Mouse (Mus musculus) c-Kit-positive CD71-negative TER-119-negative erythroid progenitor cells, embryonic 14.5 days (primary cell): Measurements from ENCODE around the gene Ccdc144b.

ENCODE experiments used
- DNase-seq: peaks from one replicate; pipeline ENCODE4 v3.0.0-alpha.2; 2013; ENCODE audit warnings: low read depth

Gene Ccdc144b

GRCm38 (mm10) chr3:36029993-36030392, 23.4 kb downstream of the Ccdc144b start:
- no peak for DNase-seq

- no peak for DNase-seq
Observed at GRCm38 (mm10) chr3:36025732-36026131, 27.6 kb downstream of the Ccdc144b start.

DNA sequence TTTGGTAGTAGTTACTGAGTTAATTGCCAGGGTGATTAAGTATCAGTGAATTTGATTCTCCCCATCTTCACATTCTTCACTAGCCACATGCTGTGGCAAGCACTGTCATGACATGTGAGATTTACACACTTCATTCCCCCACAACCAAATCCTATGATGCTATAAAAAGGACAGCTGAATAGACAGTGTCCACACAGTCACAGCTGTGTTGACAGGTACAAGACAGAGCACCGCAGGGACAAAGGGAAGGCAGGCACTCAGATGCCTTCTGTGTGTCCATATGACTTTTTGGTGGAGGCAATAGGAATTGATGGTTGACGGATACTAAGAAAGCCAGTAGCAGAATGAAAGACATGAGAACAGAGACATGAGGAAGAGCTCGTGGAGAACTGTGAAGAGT, 42.1 kb downstream of the Ccdc144b start:
- DNase-seq, result no peak

- DNase-seq, result no peak
Observed at GRCm38 (mm10) chr3:36008411-36009154, 44.8 kb downstream of the Ccdc144b start.

- no peak for DNase-seq
Observed at GRCm38 (mm10) chr3:36004028-36004895, 49.1 kb downstream of the Ccdc144b start.

DNA sequence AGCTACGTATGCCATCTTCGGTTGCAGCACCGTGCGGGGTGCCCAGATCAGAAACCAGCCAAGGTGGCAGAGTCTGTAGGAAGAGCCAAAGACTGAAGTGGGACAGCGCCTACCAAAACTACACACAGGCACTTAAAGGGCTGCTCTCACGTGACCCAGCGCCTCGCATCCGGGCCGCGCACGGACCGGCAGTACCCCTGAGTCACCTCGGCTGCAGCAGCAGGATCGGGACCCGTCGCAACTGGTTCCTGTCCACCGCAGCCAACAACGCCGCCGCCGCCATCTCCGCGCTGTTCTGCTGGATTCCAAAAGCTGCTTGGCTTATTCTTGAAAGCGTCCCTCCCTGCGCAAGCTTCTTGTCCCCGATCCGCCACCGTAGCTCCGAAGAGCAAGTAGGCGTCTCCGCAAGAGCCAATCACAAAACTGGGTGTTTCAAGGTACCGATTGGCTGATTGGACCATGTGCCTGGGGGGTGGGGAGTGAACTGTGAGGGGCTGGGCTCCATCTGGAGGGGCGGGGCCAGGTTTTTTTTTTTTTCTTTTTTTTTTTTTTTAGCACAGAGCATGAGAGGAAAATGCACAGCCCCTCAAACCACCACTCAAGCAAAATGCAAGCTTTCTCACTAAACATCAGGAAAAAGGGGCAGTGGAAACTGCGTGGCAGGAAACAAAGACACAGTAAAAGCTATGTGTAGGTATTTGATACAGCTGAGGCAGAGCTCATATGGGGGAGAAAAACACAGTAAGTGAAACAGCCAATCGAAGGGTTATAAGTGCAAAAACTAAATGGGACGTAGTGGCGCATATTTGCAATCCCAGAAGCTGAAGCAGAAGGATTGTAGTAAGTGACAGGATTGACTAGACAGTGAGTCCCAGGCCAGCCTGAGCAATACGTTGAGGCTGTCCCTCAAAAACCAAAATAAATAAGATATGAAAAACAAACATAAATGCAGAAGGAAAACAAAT, 52.8 kb downstream of the Ccdc144b start, which contains the start of gene Mccc1:
TSS of gene Mccc1 (minus strand) at position 404 of the 965 bp plus-strand sequence.
- DNase-seq, result peak; percentile 87

DNA sequence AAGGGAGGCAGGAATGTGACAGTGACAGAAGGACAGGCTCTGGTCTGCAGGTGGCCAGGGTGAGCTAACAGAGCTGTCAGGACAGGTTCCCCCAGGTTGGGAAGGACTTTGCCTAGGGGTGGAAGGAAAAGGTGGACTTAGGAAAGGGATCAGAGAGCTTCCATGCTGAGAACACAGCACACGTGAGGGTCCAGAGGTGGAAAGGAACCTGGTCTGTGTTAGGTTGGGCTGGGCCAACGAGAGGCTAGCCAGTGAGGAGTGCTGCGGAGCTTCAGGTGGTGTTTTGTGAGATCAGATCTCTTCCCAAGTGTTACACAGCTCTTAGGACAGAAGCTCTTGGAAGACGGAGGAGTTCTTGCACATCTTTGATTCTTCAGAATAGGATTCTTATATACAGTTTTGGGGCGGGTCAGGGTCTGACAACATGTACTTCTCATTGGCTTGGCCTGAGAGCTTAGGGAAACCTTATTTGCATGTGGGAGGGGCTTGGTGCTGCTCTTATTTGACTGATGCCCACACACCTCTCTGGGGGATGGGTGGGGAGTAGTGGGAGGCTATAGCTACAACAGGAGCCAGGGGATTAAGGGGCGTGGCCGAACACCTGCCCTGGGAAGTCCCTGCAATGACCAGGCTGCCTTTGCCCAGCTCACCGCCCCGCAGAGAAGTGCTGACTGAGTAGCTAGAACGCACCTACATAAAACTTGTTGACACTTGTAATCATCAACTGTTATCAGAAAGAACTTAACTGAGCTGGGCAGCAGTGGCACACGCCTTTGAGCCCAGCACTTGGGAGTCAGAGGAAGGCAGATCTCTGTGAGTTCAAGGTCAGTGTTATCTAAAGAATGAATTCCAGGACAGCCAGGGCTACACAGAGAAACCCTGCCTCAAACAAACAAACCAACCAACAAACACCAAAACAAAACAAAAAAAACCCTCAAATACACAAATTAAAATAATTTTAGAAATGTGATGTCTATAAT, 58.5 kb downstream of the Ccdc144b start:
- DNase-seq, result no peak

GRCm38 (mm10) chr3:35990715-35991114, 62.6 kb downstream of the Ccdc144b start:
- DNase-seq, result no peak

DNA sequence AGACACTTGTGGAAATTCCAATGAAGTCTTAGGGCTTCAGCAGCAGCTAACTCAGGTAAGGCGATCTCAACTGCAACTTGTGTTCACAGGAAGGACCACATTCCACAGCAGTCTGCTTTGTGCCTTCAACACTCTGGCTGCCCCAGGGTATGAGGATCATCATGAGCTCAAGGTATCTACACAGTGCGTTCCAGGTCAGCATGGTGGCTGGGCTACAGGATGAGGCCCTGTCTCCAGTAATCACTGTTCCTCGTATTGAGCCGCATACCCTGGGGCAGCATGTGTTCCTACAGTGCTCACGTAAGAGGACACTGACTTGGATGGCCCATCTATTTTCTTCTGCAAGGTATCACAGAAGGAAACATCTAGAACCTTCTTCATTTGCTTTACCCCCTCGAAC, 65.3 kb downstream of the Ccdc144b start:
- no peak for DNase-seq

DNA sequence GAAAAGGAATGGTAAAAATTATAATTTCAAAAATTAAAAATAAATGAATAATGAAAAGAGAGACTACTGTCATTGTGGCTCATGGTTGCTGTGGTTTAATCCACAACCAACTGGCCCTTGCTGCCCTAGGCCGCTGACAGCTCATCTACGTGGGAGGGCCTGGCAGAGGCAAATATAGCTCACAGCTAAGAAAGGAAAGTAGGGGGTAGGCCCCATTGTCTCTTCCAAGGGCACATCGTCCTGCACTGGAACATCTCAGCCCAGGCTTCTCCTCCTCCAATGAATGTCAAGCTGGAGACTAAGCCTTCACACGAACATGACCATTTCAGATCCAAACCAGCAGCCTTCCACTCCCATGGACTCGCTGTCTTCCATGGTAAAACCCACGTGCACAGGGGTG, 67.1 kb downstream of the Ccdc144b start:
- DNase-seq, result no peak

GRCm38 (mm10) chr3:35973551-35973950, 79.8 kb downstream of the Ccdc144b start:
- DNase-seq, result peak; percentile 30

- peak; percentile 32 for DNase-seq
Observed at GRCm38 (mm10) chr3:35972985-35973384, 80.4 kb downstream of the Ccdc144b start.

GRCm38 (mm10) chr3:35971149-35971548, 82.2 kb downstream of the Ccdc144b start:
- DNase-seq, result no peak

DNA sequence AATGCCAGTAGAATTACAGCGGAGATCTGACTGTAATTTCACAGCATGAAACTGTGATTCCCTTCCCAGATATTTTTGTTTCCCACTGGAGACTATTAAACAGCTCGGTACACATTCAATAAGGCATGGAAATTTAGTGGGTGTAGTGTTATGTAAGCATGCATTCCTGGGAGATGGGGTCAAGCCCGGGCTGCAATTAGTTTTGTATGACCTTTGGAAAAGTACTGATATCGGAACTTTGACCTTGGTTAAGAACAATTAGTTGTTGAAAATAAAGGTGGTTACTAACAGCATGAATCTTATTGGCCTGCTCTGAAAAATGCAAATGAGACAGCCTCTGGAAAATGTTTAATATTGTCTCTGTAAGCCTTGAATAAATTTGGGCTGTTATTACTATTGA, 82.9 kb downstream of the Ccdc144b start:
- DNase-seq, result no peak

DNA sequence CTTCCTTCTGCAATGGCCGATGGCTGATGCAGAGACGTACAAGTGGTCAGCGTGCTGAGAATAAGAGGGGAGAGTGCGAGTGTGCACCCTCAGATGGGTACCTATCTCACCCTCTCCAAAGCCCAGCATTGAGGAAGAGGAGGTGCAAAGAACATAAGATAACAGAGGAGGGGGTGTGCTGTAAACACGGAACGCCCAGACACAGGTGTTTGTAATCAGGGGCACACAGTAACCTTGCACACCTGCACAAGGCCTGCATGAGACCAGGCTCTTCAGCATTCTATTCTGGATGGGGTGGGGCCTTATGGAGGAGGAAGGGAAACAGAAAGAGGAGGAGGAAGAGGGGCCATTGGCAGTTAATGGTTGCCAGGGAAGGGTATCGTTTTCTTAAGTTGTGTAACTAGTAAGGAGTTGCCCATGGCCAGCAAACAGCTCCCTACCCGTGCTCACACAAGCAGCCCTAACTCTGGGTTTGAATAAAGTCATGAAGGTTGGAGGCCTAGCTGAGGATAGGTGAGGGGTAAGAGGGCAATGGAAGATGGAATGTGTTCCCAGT, 85.9 kb downstream of the Ccdc144b start:
- no peak for DNase-seq

DNA sequence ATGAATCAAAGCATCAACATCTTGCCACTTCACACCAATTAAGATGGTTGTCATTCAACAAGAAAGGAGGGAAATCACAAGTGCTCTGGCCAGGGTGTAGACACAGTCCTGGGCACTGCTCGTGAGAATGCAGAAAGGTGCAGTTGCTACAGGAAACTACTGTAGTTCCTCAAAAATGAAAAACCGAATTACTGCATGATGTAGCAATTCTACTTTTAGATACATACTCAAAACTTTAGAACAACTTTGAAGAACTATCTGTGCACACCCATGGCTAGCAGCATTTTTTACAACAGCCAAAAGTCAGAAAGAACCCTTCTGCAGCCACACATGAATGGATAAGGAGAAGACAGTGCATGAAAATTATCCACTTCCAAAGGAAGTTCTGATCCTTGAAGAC, 86.9 kb downstream of the Ccdc144b start:
- DNase-seq, result no peak

- no peak for DNase-seq
Observed at GRCm38 (mm10) chr3:35964928-35965327, 88.4 kb downstream of the Ccdc144b start.

GRCm38 (mm10) chr3:35963921-35964320, 89.4 kb downstream of the Ccdc144b start:
- DNase-seq, result no peak

DNA sequence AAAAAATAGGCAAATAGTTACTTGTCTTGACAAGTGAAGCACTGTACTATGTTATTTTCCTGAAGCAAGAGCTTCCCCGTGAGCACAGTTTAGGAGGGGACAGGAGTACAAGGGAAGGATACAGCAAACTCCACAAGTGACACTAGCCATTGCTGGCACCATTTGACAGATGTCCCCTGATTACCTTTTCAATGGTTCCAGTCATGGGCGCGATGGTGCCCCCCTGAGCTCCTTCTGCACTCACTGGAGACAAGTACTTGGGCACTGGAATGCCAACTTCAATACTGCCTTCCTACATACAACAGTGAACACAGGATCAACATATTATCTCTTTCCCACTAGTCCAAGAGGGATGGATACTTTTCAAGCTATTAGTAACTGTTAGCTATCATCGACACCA, 89.9 kb downstream of the Ccdc144b start:
- DNase-seq, result no peak

GRCm38 (mm10) chr3:35962967-35963366, 90.4 kb downstream of the Ccdc144b start:
- DNase-seq, result no peak
